Mouse (Mus musculus): ENCODE measurements around the gene Ptprc. TPM values are rescaled to one million over a fixed set of nuclear protein-coding genes. Genes with fewer than 3 reads are reported as not detected.
A peak's percentile ranks its signal among the peaks of the same experiment; 100 is the strongest.

The Ptprc gene
- polyA plus RNA-seq, 1 experiment from 2014 or later: 6.5 TPM

- Histone ChIP-seq H3K4me2 (ENCODE audit: low read depth, low read length) (no peak overlapping the region), H3K36me3 (ENCODE audit: control insufficient read depth, insufficient read depth, low read length) (no peaks in the 10 kb centered on the region), H3K9me3 (replicated peaks; ENCODE audit: control insufficient read depth, low read length) (no peaks in the 10 kb centered on the region), H3K4me1 (ENCODE audit: control insufficient read depth, insufficient read depth, low read length) (no peaks in the 10 kb centered on the region), H3K27ac (ENCODE audit: low read length) (no peak overlapping the region), H3K9ac (ENCODE audit: low read length) (no peak overlapping the region), H3K4me3 (replicated peaks; ENCODE audit: low read length) (no peak overlapping the region), H3K27me3 (ENCODE audit: control insufficient read depth, insufficient read depth, low read length) (no peaks in the 10 kb centered on the region)
- 92% methylated on average over 6 of the region's 6 CpGs for WGBS
- no peak for ATAC-seq (ENCODE audit: insufficient read depth, low FRiP score)
These were observed 38.4 kb downstream of the Ptprc start for GRCm38 (mm10) chr1:138137024-138137577.

GRCm38 (mm10) chr1:138136373-138136779, 39.1 kb downstream of the Ptprc start:
- WGBS: 42% methylated on average over 17 of the region's 17 CpGs
- peak overlapping the region; percentile 16; the same call in 1 of the 2 replicates for H3K4me3 ChIP-seq (replicated peaks; ENCODE audit: low read length)

GRCm38 (mm10) chr1:138135637-138136372, 39.7 kb downstream of the Ptprc start:
- no peaks in the 10 kb centered on the region for H3K36me3 ChIP-seq (ENCODE audit: control insufficient read depth, insufficient read depth, low read length)
- H3K27ac ChIP-seq (ENCODE audit: low read length): no peak overlapping the region
- H3K9me3 ChIP-seq (replicated peaks; ENCODE audit: control insufficient read depth, low read length): no peaks in the 10 kb centered on the region
- H3K9ac ChIP-seq (ENCODE audit: low read length): no peak overlapping the region
- H3K4me2 ChIP-seq (ENCODE audit: low read depth, low read length): peak overlapping the region; percentile 38
- no peaks in the 10 kb centered on the region for H3K27me3 ChIP-seq (ENCODE audit: control insufficient read depth, insufficient read depth, low read length)
- peak overlapping the region; percentile 16; the same call in 1 of the 2 replicates for H3K4me3 ChIP-seq (replicated peaks; ENCODE audit: low read length)
- ATAC-seq (ENCODE audit: insufficient read depth, low FRiP score): no peak
- WGBS: 67% methylated on average over 9 of the region's 9 CpGs
- H3K4me1 ChIP-seq (ENCODE audit: control insufficient read depth, insufficient read depth, low read length): no peaks in the 10 kb centered on the region

More at GRCm38 (mm10) chr1:138136373-138136779, 39.1 kb downstream of the Ptprc start:
- Histone ChIP-seq H3K9ac (ENCODE audit: low read length) (0 out of 2 replicates have a peak overlapping the region, but pooled peaks have one; percentile 39), H3K4me1 (ENCODE audit: control insufficient read depth, insufficient read depth, low read length) (no peaks in the 10 kb centered on the region), H3K27me3 (ENCODE audit: control insufficient read depth, insufficient read depth, low read length) (no peaks in the 10 kb centered on the region), H3K9me3 (replicated peaks; ENCODE audit: control insufficient read depth, low read length) (no peaks in the 10 kb centered on the region), H3K36me3 (ENCODE audit: control insufficient read depth, insufficient read depth, low read length) (no peaks in the 10 kb centered on the region), H3K27ac (ENCODE audit: low read length) (no peak overlapping the region), H3K4me2 (ENCODE audit: low read depth, low read length) (peak overlapping the region; percentile 38)
- no peak for ATAC-seq (ENCODE audit: insufficient read depth, low FRiP score)

DNA sequence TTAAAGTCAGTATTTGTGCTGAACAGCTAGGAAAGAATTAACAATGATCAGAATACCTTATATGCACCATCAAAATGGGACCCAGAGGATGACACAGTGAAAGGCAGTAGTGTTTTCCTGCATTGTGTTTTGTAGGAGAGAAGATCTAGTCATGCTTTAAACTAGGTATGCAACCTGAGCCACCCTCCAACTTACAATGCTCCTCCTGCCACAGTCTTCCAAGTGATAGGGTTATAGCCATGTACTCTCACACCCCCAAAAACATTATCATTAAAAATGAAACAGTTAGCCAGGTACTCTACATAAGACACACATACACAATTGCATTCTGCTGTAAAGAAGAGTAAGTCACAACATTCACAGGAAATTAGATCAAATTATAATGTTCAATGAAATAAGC, 40.4 kb downstream of the Ptprc start:
- no peak for ATAC-seq (ENCODE audit: insufficient read depth, low FRiP score)
- H3K27ac ChIP-seq (ENCODE audit: low read length): no peak overlapping the region
- no peaks in the 10 kb centered on the region for H3K4me1 ChIP-seq (ENCODE audit: control insufficient read depth, insufficient read depth, low read length)
- no peak overlapping the region for H3K9ac ChIP-seq (ENCODE audit: low read length)
- no peak overlapping the region for H3K4me2 ChIP-seq (ENCODE audit: low read depth, low read length)
- H3K36me3 ChIP-seq (ENCODE audit: control insufficient read depth, insufficient read depth, low read length): no peaks in the 10 kb centered on the region
- H3K9me3 ChIP-seq (replicated peaks; ENCODE audit: control insufficient read depth, low read length): no peaks in the 10 kb centered on the region
- H3K27me3 ChIP-seq (ENCODE audit: control insufficient read depth, insufficient read depth, low read length): no peaks in the 10 kb centered on the region
- H3K4me3 ChIP-seq (replicated peaks; ENCODE audit: low read length): no peak overlapping the region

- H3K9me3 ChIP-seq (replicated peaks; ENCODE audit: control insufficient read depth, low read length): no peaks in the 10 kb centered on the region
- no peak overlapping the region for H3K9ac ChIP-seq (ENCODE audit: low read length)
- no peak for ATAC-seq (ENCODE audit: insufficient read depth, low FRiP score)
- H3K4me1 ChIP-seq (ENCODE audit: control insufficient read depth, insufficient read depth, low read length): no peaks in the 10 kb centered on the region
- H3K36me3 ChIP-seq (ENCODE audit: control insufficient read depth, insufficient read depth, low read length): no peaks in the 10 kb centered on the region
- H3K4me3 ChIP-seq (replicated peaks; ENCODE audit: low read length): no peak overlapping the region
- no peak overlapping the region for H3K27ac ChIP-seq (ENCODE audit: low read length)
- 78% methylated on average over 6 of the region's 6 CpGs for WGBS
- no peaks in the 10 kb centered on the region for H3K27me3 ChIP-seq (ENCODE audit: control insufficient read depth, insufficient read depth, low read length)
- no peak overlapping the region for H3K4me2 ChIP-seq (ENCODE audit: low read depth, low read length)
These were observed 41.2 kb downstream of the Ptprc start for GRCm38 (mm10) chr1:138134324-138134723.

DNA sequence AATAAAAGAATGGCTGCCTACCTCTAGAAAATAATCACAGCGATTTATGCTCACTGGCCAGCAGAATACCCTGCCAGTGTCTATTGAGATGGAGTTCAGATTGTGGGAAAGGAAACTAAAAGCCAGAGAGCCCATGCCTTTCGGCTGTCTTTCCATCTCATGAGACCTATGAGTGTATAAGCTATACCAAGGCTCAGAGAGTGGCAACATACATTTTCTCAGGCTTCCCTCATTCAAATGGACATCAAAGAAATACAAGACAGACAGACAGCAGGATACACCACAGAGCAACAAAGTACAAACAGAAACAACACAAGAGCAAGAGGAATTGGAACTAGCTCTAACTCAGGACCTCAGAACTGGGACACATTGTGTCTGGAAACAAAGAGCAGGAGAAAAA, 43.8 kb downstream of the Ptprc start:
- no peaks in the 10 kb centered on the region for H3K4me1 ChIP-seq (ENCODE audit: control insufficient read depth, insufficient read depth, low read length)
- no peaks in the 10 kb centered on the region for H3K36me3 ChIP-seq (ENCODE audit: control insufficient read depth, insufficient read depth, low read length)
- no peak overlapping the region for H3K4me3 ChIP-seq (replicated peaks; ENCODE audit: low read length)
- WGBS: 81% methylated on average over 2 of the region's 2 CpGs
- H3K4me2 ChIP-seq (ENCODE audit: low read depth, low read length): no peak overlapping the region
- no peak overlapping the region for H3K27ac ChIP-seq (ENCODE audit: low read length)
- no peaks in the 10 kb centered on the region for H3K9me3 ChIP-seq (replicated peaks; ENCODE audit: control insufficient read depth, low read length)
- ATAC-seq (ENCODE audit: insufficient read depth, low FRiP score): no peak
- no peak overlapping the region for H3K9ac ChIP-seq (ENCODE audit: low read length)
- H3K27me3 ChIP-seq (ENCODE audit: control insufficient read depth, insufficient read depth, low read length): no peaks in the 10 kb centered on the region

GRCm38 (mm10) chr1:138130145-138130544, 45.4 kb downstream of the Ptprc start:
- no peaks in the 10 kb centered on the region for H3K4me1 ChIP-seq (ENCODE audit: control insufficient read depth, insufficient read depth, low read length)
- no peaks in the 10 kb centered on the region for H3K9me3 ChIP-seq (replicated peaks; ENCODE audit: control insufficient read depth, low read length)
- H3K4me2 ChIP-seq (ENCODE audit: low read depth, low read length): no peak overlapping the region
- H3K4me3 ChIP-seq (replicated peaks; ENCODE audit: low read length): no peak overlapping the region
- WGBS: 47% methylated on average over 4 of the region's 4 CpGs
- no peak for ATAC-seq (ENCODE audit: insufficient read depth, low FRiP score)
- no peak overlapping the region for H3K27ac ChIP-seq (ENCODE audit: low read length)
- no peaks in the 10 kb centered on the region for H3K36me3 ChIP-seq (ENCODE audit: control insufficient read depth, insufficient read depth, low read length)
- H3K9ac ChIP-seq (ENCODE audit: low read length): no peak overlapping the region
- no peaks in the 10 kb centered on the region for H3K27me3 ChIP-seq (ENCODE audit: control insufficient read depth, insufficient read depth, low read length)

DNA sequence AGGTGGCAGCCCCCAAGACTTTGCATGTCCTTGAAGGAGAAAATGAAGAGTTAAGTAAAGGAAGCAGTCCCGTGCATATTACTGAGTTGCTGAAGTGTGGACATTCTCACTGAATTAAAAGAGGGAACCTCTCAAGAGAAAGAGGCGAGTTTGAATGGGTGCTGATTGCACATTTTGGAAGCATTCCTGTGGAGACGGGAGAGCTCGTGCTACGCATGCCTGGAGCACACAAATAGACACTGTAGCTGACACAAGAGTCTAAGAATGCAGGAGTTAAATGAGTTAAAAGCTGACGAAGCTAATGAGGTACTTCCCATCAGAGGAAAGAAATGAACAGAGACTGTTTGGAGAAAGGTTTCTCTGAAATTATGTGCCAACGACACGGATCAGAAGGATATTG, 48.7 kb downstream of the Ptprc start:
- ATAC-seq (ENCODE audit: insufficient read depth, low FRiP score): no peak
- Histone ChIP-seq H3K9me3 (replicated peaks; ENCODE audit: control insufficient read depth, low read length) (no peaks in the 10 kb centered on the region), H3K27me3 (ENCODE audit: control insufficient read depth, insufficient read depth, low read length) (no peaks in the 10 kb centered on the region), H3K36me3 (ENCODE audit: control insufficient read depth, insufficient read depth, low read length) (no peaks in the 10 kb centered on the region), H3K4me1 (ENCODE audit: control insufficient read depth, insufficient read depth, low read length) (no peaks in the 10 kb centered on the region), H3K27ac (ENCODE audit: low read length) (no peak overlapping the region), H3K4me3 (replicated peaks; ENCODE audit: low read length) (no peak overlapping the region), H3K4me2 (ENCODE audit: low read depth, low read length) (no peak overlapping the region), H3K9ac (ENCODE audit: low read length) (no peak overlapping the region)
- 69% methylated on average over 8 of the region's 8 CpGs for WGBS

GRCm38 (mm10) chr1:138125281-138125680, 50.2 kb downstream of the Ptprc start:
- no peak overlapping the region for H3K27ac ChIP-seq (ENCODE audit: low read length)
- H3K36me3 ChIP-seq (ENCODE audit: control insufficient read depth, insufficient read depth, low read length): no peaks in the 10 kb centered on the region
- 64% methylated on average over 1 of the region's 1 CpGs for WGBS
- no peak overlapping the region for H3K4me3 ChIP-seq (replicated peaks; ENCODE audit: low read length)
- ATAC-seq (ENCODE audit: insufficient read depth, low FRiP score): no peak
- H3K4me2 ChIP-seq (ENCODE audit: low read depth, low read length): no peak overlapping the region
- H3K27me3 ChIP-seq (ENCODE audit: control insufficient read depth, insufficient read depth, low read length): no peaks in the 10 kb centered on the region
- no peaks in the 10 kb centered on the region for H3K4me1 ChIP-seq (ENCODE audit: control insufficient read depth, insufficient read depth, low read length)
- no peak overlapping the region for H3K9ac ChIP-seq (ENCODE audit: low read length)
- H3K9me3 ChIP-seq (replicated peaks; ENCODE audit: control insufficient read depth, low read length): no peaks in the 10 kb centered on the region

Measured in stomach, embryonic 16.5 days (tissue).